Mouse (Mus musculus) mature B cell (primary cell): ENCODE results near the gene Mrpl52.

Experiments used
- in situ Hi-C: fragments of 300-500 bp; cut with MboI; formaldehyde crosslinking; loops from 2 replicates; pipeline ENCODE4 v1.14.3; 2019

Mrpl52 gene

DNA sequence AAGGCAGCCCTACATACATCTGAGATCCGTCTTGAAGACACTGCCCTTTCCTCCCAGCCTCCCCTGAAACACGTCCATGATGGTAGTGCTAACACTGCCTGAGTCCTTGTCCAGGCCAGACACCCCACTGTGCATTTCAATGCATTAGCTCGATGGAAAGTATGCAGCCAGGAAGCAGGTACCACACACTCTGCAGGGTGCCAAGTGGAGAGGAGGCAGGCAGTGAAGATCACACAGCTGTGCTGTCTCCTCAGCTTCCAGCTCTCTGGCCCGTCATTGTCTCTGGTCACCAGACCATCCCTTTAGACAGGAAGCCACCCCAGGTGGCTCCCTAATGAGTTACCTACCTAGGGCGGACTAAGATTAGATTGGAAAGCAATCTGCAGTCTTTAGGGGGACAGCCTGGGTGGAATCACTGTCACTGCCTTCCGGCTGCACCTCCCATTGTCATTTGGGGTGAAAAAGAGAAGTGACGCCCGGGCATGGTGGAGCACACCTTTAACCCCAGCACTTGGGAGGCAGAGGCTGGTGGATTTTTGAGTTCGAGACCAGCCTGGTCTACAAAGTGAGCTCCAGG lies 14.6 kb upstream of the Mrpl52 start:
- in situ Hi-C loops, result no loop called here

DNA sequence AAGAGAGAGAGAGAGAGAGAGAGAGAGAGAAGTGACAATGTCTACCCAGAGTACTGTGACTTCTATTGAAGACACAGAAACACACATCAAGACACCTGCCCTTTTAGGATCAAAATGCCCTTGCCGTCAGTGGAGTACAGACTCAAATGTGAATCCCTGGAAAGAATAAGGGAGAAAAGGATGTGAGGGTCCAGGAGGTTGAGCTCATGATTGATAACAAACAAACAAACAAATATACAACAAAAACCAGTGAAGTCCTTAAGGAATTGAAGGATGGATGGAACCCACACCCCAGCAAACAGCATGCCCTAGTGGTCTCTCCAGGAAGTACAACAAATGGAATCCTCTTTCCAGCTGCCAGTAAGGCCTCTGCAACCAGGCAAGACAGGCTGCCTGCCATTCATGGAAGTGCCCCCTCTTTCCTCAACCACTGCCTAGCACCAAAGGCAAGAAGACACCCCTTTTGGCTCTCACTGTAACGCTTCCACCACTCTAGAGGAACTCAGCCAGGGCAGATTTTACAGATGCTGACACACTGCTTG lies 14.0 kb upstream of the Mrpl52 start:
- in situ Hi-C loops, result no loop called here

- in situ Hi-C loops, result no loop called here
These were observed 12.6 kb upstream of the Mrpl52 start for GRCm38 (mm10) chr14:54413877-54414700.

- in situ Hi-C loops, result no loop called here
These were observed 11.3 kb upstream of the Mrpl52 start for GRCm38 (mm10) chr14:54415241-54416020.

DNA sequence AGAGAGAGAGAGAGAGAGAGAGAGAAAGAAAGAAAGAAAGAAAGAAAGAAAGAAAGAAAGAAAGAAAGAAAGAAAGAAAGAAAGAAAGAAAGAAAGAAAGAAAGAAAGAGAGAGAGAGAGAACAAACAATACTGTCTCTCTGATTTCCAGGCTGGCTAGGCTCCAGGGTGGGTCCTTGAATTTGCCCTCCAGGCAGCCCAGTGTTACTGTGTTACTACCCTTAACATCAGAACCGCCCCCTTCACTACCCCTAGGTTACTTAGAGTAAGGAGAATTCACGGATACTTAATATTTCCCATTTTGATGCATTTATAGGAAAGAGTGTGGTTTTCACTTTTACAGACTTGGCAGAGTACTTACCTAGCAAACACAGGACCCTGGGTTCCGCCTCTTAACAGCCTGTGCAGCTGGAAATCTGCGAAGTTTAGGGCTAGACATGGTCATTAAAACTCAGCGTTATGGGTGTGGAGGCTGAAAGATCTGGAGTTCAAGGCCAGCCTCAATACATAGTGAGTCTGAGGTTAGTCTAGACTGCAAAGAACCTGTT lies 10.4 kb upstream of the Mrpl52 start:
- in situ Hi-C loops, result no loop called here

GRCm38 (mm10) chr14:54416830-54417229 lies 9.9 kb upstream of the Mrpl52 start:
- in situ Hi-C loops, result no loop called here

- in situ Hi-C loops, result no loop called here
These were observed 9.1 kb upstream of the Mrpl52 start, which contains the start of gene Slc7a7 for GRCm38 (mm10) chr14:54417623-54418081. Gene Slc7a7 (minus strand): TSS chr14:54417780.

- in situ Hi-C loops, result no loop called here
These were observed 5.7 kb upstream of the Mrpl52 start for GRCm38 (mm10) chr14:54421014-54421413.

DNA sequence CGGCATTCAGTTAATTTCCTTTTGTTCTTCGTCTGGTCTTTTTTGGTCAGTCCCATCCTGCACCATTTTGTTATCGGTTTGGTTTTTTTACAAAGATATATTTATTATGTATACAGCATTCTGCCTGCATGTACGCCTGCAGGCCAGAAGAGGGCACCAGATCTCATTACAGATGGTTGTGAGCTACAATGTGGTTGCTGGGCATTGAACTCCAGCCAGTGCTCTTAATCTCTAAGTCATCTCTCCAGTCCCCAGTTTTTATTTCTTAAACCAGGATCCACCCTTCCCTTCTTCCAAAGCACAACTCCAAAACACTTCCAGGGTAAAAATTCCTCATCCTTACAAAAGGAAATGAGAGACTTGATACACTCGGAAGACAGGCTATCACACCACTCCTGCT lies 3.3 kb upstream of the Mrpl52 start:
- in situ Hi-C loops, result no loop called here

DNA sequence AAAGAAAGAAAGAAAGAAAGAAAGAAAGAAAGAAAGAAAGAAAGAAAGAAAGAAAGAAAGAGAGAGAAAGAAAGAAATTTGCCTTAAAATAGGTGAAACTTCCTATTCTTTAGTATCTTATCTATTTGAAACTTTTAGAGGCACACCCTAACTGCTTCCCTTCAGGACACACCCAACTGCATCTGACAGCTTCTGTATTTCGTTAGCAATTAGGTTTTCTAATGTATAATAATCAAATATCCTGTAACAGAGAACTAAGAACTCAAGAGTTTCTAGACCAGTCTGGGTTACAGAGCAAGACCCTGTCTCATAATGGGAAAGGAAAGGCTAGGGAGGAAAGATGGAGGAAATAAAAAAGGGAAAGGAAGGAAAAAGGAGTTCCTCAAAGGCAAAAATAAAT lies 2.1 kb upstream of the Mrpl52 start:
- in situ Hi-C loops, result loop anchor here (25.0 kb wide), 1 partner anchor 187 kb away; no protein-coding TSS in a partner anchor

- in situ Hi-C loops, result loop anchor here (25.0 kb wide), 1 partner anchor 188 kb away; no protein-coding TSS in a partner anchor
These were observed 1.2 kb upstream of the Mrpl52 start for GRCm38 (mm10) chr14:54425540-54425939.

DNA sequence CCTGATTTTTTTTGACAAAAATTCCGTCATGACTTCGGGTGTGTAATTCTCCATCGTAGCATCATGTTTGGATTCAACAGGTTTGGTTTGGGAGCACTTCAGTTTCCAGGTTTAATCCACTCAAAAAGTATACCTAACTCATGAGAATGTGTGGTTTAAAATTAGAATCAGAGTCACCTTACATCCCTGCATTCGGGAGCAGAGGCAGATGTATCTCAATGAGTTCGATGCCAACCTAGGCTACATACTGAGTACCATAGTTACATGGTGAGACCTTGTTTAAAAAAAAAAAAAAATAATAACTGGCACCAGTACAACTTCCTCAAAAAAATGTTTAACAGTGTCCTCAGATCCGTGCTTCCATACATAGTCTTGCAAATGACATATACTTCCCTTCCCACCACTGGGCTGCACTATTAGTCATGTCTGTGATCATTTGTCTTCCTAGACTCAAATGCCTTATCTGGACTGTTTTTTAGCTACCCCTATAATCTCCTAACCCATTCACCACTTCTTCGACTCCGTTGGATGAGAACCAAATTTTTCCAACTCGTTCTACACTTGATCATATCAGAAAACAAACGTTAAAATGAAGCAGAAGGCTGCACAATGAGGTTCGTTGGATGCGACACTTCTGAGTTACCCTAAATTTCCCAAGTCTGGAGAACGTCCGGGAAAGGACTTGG lies 563 bp upstream of the Mrpl52 start:
- in situ Hi-C loops, result loop anchor here (25.0 kb wide), 1 partner anchor 189 kb away; no protein-coding TSS in a partner anchor

DNA sequence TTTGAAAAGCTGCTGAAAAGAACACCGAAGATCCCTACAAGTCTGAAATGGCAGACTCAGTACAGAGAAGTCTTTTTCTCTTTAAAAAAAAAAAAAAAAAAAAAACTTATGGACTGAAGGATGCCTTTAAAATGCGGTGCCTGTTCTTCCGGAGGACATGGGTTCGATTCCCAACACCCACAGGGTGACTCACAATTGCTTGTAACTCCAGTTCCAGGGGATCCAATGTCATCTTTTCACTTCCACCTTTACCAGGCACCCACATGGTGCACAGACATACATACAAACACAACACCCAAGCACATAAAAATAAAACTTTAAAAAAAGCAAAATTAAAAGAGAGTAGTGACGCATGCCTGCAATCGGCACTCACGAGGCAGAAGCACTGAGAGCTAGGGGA lies 987 bp downstream of the Mrpl52 start:
- in situ Hi-C loops, result loop anchor here (25.0 kb wide), 1 partner anchor 190 kb away; no protein-coding TSS in a partner anchor

DNA sequence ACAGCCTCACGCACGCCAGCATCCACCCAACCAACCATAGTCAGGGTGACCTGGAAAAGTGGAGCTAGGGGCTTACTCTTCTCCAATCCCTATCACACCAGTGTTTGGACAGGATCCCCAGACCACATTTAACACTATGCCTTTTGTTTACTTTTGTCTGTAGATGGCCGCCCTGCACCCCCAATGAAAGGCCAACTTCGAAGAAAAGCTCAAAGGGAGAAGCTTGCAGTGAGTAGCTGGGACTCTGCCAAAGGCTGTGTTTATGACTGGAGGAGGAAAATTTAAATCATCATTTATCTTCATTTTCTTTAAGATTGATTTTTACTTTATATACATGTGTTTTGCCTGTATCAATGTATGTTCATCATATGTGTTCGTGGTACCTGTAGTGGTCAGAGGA lies 1.7 kb downstream of the Mrpl52 start:
- in situ Hi-C loops, result loop anchor here (25.0 kb wide), 1 partner anchor 191 kb away; no protein-coding TSS in a partner anchor

DNA sequence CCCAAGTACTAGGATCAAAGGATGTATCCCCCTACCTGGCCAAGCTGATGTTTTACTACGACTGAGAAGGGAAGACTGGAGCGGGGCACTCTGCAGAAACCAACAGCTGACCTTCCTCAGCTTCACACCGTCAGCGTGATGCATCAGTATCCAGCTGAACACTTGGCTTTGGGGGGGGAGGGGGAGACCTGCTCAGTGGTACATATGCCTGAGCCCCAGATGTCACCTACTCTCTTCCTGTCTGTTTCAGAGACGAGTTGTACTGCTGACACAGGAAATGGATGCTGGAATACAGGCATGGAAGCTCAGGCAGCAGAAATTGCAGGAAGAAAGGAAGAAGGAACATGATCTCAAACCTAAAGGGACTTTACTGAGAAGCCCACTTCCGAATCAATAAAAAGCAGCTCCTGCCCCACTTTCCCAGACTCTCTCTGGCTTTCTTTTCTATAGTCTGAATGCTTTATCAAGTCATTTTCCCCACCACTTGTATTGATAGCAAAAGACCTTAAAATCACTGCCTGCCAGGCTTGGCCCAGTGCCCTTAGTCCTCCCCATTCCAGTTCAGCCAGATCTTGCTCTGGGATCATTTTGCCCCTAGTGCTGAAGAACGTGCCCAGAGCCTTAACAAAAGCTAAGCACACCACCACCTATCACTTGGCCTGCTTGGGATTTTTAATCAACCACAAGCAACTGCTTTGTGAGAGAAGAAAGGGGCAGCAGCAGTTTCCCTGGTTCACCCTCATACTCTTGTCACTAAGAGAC lies 2.8 kb downstream of the Mrpl52 start:
- in situ Hi-C loops, result loop anchor here (25.0 kb wide), 1 partner anchor 192 kb away; no protein-coding TSS in a partner anchor

DNA sequence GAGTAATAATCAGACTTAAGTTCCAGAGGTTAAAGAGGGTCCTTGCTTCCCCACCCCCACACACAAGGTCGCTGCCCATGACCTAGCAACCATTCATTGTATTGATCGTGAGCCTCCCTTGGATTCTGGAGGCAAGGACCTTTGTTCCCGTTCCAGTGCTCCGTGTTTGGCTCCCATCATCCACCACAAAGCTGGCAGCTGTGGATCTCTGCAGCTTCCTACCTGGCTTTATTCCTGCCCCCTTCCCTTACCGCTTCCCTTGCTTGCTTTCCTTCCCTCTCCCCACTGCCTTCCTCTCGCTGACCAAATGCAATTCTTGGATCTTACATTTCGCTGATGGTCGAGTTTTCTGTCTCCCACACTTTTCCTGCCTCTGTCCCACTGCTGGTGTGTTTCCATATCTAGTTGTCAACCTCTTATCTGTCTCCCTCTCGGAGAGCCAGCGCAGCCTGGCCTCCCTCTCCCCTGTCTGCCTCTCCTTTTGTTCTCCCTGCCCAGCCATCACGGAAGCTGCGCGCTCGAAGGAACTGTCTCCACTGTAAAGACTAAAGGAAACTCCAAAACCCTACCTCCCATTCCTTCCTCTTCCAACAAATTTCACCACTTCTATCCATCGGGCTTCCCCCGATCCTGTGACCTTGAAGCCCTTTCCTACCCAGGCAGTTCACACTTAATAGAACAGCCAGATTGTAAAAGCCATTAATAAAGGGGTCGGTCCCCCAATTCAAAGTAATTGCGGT lies 3.9 kb downstream of the Mrpl52 start:
- in situ Hi-C loops, result loop anchor here (25.0 kb wide), 1 partner anchor 193 kb away; no protein-coding TSS in a partner anchor

GRCm38 (mm10) chr14:54431334-54432077 lies 4.8 kb downstream of the Mrpl52 start, which contains the start of gene Mmp14:
Gene Mmp14 (plus strand): TSS chr14:54431612.
- in situ Hi-C loops, result loop anchor here (25.0 kb wide), 1 partner anchor 194 kb away; no protein-coding TSS in a partner anchor

GRCm38 (mm10) chr14:54432078-54432836 lies 5.5 kb downstream of the Mrpl52 start:
- in situ Hi-C loops, result loop anchor here (25.0 kb wide), 1 partner anchor 195 kb away; no protein-coding TSS in a partner anchor
